Mouse (Mus musculus) limb, embryonic 12.5 days (tissue): ENCODE results near the gene Atp5k. TPM values are rescaled to one million over a fixed set of nuclear protein-coding genes. Genes with fewer than 3 reads are reported as not detected.

Experiments
- ATAC-seq: fragments of 200-750 bp; cut with Nextera tagmentation; 2 replicates; pipeline ENCODE4 v1.8.0; 2017; ENCODE audit warnings: low read depth, moderate TSS enrichment; ENCODE audit not compliant: insufficient number of reproducible peaks, insufficient read depth, low FRiP score, low TSS enrichment
- H3K27ac ChIP-seq: fragments of 300-500 bp; sonication (generic); 2 replicates; pipeline ENCODE4 v1.5.1; 2016; ENCODE audit warnings: mild to moderate bottlenecking, moderate library complexity
- H3K27me3 ChIP-seq: fragments of 300-500 bp; sonication (generic); 2 replicates; pipeline ENCODE4 v1.6.1; 2016; ENCODE audit warnings: mild to moderate bottlenecking, moderate library complexity
- H3K36me3 ChIP-seq: fragments of 300-500 bp; sonication (generic); 2 replicates; pipeline ENCODE4 v1.6.1; 2016; ENCODE audit warnings: mild to moderate bottlenecking, moderate library complexity
- H3K4me1 ChIP-seq: fragments of 300-500 bp; sonication (generic); replicated peaks from 2 replicates; pipeline ENCODE4 v1.6.1; 2016
- H3K4me2 ChIP-seq: fragments of 300-500 bp; sonication (generic); 2 replicates; pipeline ENCODE4 v1.6.1; 2016; ENCODE audit warnings: mild to moderate bottlenecking, moderate library complexity
- H3K4me3 ChIP-seq: fragments of 300-500 bp; sonication (generic); replicated peaks from 2 replicates; pipeline ENCODE4 v1.5.1; 2016; ENCODE audit warnings: mild to moderate bottlenecking
- H3K9ac ChIP-seq: fragments of 300-500 bp; sonication (generic); replicated peaks from 2 replicates; pipeline ENCODE4 v1.6.1; 2016; ENCODE audit warnings: mild to moderate bottlenecking, moderate library complexity
- H3K9me3 ChIP-seq: fragments of 300-500 bp; sonication (generic); 2 replicates; pipeline ENCODE4 v1.6.1; 2016; ENCODE audit warnings: mild to moderate bottlenecking, moderate library complexity
- WGBS: fragments of 180-500 bp; shearing (Covaris S2); methylation state at CpG from one replicate; pipeline ENCODE4 v1.1.7; 2016; 5-methylcytosine and 5-hydroxymethylcytosine counted together
- polyA plus RNA-seq: library from polyadenylated mRNA; unstranded; fragments of >200 nt; fragmentation: Nextera tagmentation; extraction: Ambion mirVana; gene quantifications from 2 replicates; pipeline ENCODE4 v1.2.1, GENCODE M21; 2016

Gene Atp5k
- polyA plus RNA-seq, 1 experiment from 2014 or later: 510 TPM

DNA sequence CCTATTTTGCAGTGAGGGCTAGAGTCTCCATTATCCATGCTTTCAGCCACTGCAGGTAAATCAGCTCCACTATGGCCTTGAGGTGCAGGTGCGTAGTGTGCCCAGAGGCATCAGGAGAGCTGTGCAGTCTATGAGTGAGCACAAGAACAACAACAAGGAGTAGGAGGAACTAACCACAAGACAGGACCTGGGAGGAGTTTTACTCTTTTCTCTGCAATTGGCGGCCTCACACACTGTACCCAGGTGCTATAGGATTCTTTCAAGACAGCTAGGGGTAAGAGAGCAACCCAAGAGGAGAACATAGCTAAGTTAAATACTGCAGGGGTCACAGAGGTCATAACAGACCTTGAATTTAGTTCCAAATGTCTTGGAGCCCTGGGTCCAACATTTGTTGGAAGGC, 24.5 kb upstream of the Atp5k start:
- Histone ChIP-seq H3K4me2 (no peak overlapping the region), H3K27ac (no peak overlapping the region), H3K27me3 (peaks cover 12% of the 10 kb centered on the region), H3K4me1 (peaks cover 20% of the 10 kb centered on the region), H3K36me3 (no peaks in the 10 kb centered on the region), H3K9me3 (no peaks in the 10 kb centered on the region), H3K9ac (no peak overlapping the region), H3K4me3 (no peak overlapping the region)
- ATAC-seq: no peak
- WGBS: 73% methylated on average over 2 of the region's 2 CpGs

DNA sequence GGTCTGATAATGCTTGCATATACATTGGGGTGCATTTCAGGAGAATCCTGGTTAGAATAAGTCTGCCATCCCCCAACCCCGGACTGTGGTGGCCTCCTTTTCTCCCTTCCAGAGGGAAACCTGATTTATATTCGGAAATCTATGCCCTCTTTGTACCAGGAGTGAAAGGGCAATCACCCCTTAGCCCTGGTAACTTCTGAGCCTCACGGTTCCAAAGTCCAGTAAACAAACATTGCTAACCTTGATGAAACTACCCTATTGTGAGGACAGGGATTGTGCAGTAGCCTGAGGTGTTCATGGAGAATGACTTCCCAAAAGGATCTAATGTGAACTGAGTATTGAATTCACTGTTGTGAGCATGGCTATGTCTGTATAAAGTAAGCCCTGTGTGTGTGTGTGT, 19.8 kb upstream of the Atp5k start:
- Histone ChIP-seq H3K9ac (no peak overlapping the region), H3K36me3 (no peaks in the 10 kb centered on the region), H3K4me3 (no peak overlapping the region), H3K9me3 (no peaks in the 10 kb centered on the region), H3K27me3 (peaks cover 12% of the 10 kb centered on the region), H3K4me2 (no peak overlapping the region), H3K27ac (no peak overlapping the region), H3K4me1 (no peaks in the 10 kb centered on the region)
- no peak for ATAC-seq
- 64% methylated on average over 3 of the region's 3 CpGs for WGBS

DNA sequence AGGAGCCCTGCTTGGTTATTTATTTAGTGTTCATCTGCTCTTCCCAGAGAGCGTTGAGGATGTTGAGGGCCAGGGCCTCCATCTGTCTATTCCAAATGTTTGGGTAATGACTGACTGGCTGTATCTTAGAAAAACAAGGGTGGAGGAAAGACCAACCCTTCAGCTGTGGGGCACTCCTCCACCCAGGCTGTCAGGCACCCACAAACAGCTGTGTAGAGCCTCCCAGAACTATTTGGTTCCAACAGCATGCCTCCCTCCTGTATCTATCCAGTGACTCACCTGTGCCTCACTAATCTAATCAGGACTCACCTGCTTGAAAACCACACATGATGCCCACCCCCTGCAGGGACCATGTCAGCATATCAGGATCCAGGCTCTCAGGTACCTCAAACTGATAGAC, 18.2 kb upstream of the Atp5k start:
- H3K27ac ChIP-seq: no peak overlapping the region
- H3K4me3 ChIP-seq: no peak overlapping the region
- 94% methylated on average over 1 of the region's 1 CpGs for WGBS
- H3K4me1 ChIP-seq: no peaks in the 10 kb centered on the region; the same call in 1 of the 2 replicates
- H3K9ac ChIP-seq: no peak overlapping the region
- H3K4me2 ChIP-seq: no peak overlapping the region
- no peaks in the 10 kb centered on the region for H3K36me3 ChIP-seq
- no peak for ATAC-seq
- no peaks in the 10 kb centered on the region for H3K9me3 ChIP-seq
- peaks cover 11% of the 10 kb centered on the region for H3K27me3 ChIP-seq

DNA sequence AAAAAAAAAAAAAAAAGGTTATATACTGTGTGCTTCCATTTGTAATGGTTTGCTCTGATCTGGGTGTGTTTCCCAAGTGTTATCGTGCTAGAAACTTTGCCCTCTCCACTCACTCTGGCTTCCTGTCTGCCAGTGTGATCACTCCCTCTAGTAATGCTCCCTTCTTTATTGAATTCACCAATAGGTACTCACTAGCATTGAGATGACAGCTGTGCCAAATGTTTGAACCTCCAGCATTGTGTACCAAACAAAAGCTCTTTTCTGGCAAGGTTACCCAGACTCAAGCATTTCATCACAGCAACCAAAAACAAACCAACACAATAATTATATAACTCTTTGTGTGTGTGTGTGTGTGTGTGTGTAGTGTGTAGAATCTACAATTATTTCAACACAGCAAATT, 17.4 kb upstream of the Atp5k start:
- H3K27ac ChIP-seq: no peak overlapping the region
- no peaks in the 10 kb centered on the region for H3K9me3 ChIP-seq
- no peaks in the 10 kb centered on the region; the same call in 1 of the 2 replicates for H3K4me1 ChIP-seq
- ATAC-seq: no peak
- no peaks in the 10 kb centered on the region for H3K36me3 ChIP-seq
- H3K4me2 ChIP-seq: no peak overlapping the region
- H3K27me3 ChIP-seq: peaks cover 15% of the 10 kb centered on the region
- 89% methylated on average over 1 of the region's 1 CpGs for WGBS
- no peak overlapping the region for H3K4me3 ChIP-seq
- H3K9ac ChIP-seq: no peak overlapping the region

DNA sequence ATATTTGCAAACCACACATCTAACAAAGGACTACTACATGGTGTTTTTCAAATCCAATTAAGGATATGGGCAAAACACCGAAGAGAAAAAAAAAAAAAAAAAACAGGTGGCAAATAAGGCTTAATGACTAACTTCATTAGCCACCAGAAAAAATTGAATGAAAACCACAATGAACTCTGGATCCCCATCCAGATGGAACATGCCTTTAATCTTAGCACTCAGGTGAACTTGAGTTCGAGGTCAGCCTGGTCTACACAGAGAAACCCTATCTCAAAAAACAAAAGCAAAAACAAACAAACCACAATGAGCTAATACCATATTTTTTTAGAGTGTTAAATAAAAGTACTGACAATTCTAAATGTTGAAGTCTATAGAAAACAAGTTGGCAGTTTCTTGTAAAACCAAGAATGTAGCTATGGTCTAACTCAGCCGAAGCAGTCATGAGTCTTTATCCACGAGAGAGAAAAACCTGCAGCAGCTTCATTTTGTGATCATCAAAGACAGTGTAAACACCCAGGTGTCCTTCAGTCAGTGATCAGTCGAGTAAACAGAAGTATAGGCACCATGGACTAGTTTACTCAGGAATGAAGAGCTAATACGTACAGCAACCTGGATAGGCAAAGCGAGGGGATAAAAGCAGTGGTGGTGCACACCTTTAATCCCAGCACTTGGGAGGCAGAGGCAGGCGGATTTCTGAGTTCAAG, 16.7 kb upstream of the Atp5k start:
- Histone ChIP-seq H3K27me3 (peaks cover 15% of the 10 kb centered on the region), H3K4me1 (no peaks in the 10 kb centered on the region; the same call in 1 of the 2 replicates), H3K4me3 (no peak overlapping the region), H3K9me3 (no peaks in the 10 kb centered on the region), H3K27ac (no peak overlapping the region), H3K36me3 (no peaks in the 10 kb centered on the region), H3K4me2 (no peak overlapping the region), H3K9ac (no peak overlapping the region)
- WGBS: 80% methylated on average over 8 of the region's 8 CpGs
- no peak for ATAC-seq

DNA sequence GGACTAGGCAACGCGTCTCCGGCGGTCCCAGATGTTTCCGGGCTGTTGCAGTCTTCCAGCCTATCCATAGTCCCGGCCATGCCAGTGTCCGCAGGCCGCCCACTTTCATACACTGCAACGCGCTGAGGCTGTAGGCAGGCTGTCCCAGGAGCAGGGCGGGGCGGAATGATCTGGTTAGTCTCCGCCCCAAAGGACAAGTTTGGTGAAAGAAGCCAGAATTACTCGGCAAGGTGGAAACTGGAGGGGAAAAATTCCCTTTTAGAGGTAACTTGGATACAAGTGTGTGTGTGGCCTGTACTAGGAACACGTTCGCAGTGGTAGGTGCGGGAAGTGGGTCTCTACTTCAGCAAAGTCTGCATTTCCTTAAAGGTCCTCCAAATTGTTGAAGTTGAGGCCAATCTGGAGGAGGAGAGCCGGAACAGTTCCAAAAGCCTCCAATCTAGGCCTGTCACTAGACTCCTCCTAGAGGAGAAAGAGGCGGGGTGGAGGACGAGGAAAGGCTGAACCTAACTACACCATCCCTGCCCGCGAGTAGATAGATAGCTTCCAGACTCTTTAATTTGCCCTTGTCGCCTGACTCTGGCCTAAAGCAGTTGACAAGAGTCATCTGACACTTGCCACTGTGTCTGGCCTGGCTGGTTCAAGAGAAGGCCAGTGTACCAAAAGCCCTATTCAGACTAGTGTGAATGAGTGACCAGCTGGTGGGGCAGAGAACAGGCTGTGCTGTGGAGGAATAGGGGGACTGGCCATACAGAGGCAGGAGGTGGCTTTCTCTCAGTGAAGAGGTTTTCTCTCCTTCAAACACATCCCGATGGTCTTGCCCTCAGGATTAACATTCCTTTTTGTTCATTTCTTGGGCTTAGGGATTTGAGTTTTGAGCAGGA, 14.8 kb upstream of the Atp5k start, which contains the start of gene Mfsd7a:
Mfsd7a (minus strand) TSS at position 107 of the 884 bp plus-strand sequence.
- H3K4me1 ChIP-seq: no peaks in the 10 kb centered on the region; the same call in 1 of the 2 replicates
- H3K9me3 ChIP-seq: no peaks in the 10 kb centered on the region
- peak; percentile 86; the same call in 1 of the 2 replicates for ATAC-seq
- peak within 1 kb of the TSS; percentile 36 for H3K4me3 ChIP-seq
- 12% methylated on average over 24 of the region's 24 CpGs for WGBS
- no peaks in the 10 kb centered on the region for H3K36me3 ChIP-seq
- H3K9ac ChIP-seq: peak within 1 kb of the TSS; percentile 51
- peak within 1 kb of the TSS; percentile 63 for H3K4me2 ChIP-seq
- peaks cover 15% of the 10 kb centered on the region for H3K27me3 ChIP-seq
- H3K27ac ChIP-seq: no peak within 1 kb of the TSS

DNA sequence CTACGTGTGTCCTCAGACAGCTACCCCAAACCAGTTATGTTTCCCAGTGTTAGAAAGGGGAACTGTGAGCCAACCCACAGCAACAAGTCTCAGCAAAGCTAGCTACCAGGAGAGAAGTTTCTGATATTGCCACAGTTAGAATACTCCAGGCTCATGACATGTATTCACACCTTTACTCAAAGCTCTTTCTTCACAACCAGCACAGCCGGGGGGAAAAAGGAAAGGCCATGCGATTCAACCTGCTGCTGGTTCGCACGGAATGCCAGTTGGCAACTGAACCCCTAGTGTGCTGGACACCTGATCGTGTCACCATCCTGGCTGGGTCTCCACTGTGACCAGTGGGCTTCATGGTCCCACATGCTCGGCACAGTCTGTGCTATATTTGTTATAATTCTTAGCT, 13.6 kb upstream of the Atp5k start:
- H3K9me3 ChIP-seq: no peaks in the 10 kb centered on the region
- peak overlapping the region; percentile 63 for H3K4me2 ChIP-seq
- no peaks in the 10 kb centered on the region; the same call in 1 of the 2 replicates for H3K4me1 ChIP-seq
- 85% methylated on average over 7 of the region's 7 CpGs for WGBS
- H3K9ac ChIP-seq: peak overlapping the region; percentile 51; the same call in 1 of the 2 replicates
- H3K36me3 ChIP-seq: no peaks in the 10 kb centered on the region
- H3K27me3 ChIP-seq: peaks cover 15% of the 10 kb centered on the region
- ATAC-seq: no peak
- H3K27ac ChIP-seq: no peak overlapping the region
- H3K4me3 ChIP-seq: no peak overlapping the region

DNA sequence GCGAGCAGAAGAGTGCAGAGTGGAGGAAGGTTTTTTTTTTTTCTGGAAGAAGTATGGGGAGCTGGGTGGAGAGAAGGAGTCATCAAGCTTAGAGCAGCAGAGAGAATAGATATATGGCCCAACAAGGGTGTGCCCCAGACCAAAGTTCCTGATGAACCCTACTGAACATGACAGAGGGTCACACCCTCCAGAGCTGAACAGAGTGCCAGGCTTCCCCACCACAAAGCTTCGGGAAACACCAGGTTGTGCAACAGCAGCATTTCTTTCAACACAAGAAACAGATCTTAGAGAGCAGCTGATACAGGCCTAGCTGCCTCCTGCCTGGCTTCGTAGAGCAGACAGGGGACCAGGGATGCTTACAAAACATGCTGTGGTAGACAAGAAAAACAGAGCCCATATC, 12.7 kb upstream of the Atp5k start:
- WGBS: 78% methylated on average over 3 of the region's 3 CpGs

DNA sequence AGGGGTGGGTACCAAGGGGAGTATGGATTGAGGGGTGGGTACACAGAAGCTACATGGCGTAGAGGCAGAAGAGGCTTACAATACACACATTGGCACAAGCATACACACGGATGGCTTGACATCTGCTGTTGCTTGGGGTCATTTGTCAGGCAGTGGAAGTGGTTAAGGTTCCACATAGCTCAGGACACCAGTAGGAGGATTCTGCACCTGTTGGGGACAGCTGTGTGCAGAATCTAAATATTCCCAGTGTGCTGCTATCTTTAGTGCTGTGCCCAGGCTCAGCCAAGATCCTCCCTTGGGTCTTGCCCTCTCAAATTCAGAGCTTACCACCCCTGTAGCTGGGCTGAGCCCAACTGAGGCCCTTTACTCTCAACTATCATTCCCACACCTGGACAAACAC, 1.9 kb upstream of the Atp5k start:
- Histone ChIP-seq H3K27me3 (peaks cover 13% of the 10 kb centered on the region), H3K4me1 (peaks cover 11% of the 10 kb centered on the region), H3K27ac (no peak overlapping the region), H3K4me3 (no peak overlapping the region), H3K9me3 (no peaks in the 10 kb centered on the region), H3K4me2 (no peak overlapping the region), H3K36me3 (peaks cover 19% of the 10 kb centered on the region), H3K9ac (no peak overlapping the region)
- WGBS: 76% methylated on average over 2 of the region's 2 CpGs
- ATAC-seq: no peak

More for the DNA sequence above, 12.7 kb upstream of the Atp5k start:
- ATAC-seq: no peak
- no peaks in the 10 kb centered on the region for H3K36me3 ChIP-seq
- H3K9me3 ChIP-seq: no peaks in the 10 kb centered on the region
- H3K27me3 ChIP-seq: peaks cover 15% of the 10 kb centered on the region
- no peak overlapping the region for H3K4me2 ChIP-seq
- no peak overlapping the region for H3K9ac ChIP-seq
- no peaks in the 10 kb centered on the region; the same call in 1 of the 2 replicates for H3K4me1 ChIP-seq
- H3K4me3 ChIP-seq: no peak overlapping the region
- H3K27ac ChIP-seq: no peak overlapping the region

DNA sequence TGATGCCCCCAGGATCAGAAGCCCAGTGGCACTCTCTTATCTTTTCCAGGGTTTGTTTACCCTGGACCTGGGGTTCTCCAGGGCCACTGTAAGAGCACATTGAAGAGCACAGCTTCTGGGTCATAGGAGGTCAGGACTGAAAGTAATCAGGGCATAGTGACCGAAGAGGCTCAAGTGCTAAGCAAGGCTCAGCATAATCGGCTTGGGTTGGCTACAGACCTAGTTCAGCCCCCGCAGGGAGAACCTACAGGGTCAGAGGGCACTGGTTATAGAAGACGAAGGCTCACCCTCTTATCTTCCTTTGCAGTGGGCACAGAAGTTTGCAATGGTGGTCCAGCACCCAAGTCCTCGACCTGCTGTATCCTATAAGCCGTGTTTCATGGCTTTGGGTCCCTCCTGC, 3.1 kb downstream of the Atp5k start:
- WGBS: 89% methylated on average over 6 of the region's 6 CpGs

DNA sequence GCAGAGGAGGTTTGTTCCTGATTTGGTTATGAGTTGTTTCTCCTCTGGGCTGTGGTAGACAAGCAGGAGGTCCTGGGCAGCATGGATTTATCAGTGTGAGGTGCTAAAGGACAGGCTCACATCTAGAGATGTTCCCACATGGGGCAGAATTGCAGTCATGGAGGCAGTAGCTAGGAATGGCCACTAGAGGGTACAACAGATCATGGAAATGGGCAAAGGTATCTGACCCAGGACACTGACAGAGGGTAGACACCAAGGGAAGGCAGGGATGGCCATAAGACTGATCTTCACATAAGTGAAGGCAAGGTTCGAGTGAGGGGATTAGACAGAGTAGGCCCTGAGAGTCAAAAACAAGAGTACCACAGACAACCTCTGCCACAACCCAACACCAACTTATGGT, 7.1 kb downstream of the Atp5k start:
- H3K9ac ChIP-seq: no peak overlapping the region
- H3K4me2 ChIP-seq: no peak overlapping the region
- WGBS: 71% methylated on average over 1 of the region's 1 CpGs
- H3K4me3 ChIP-seq: no peak overlapping the region
- H3K4me1 ChIP-seq: no peaks in the 10 kb centered on the region
- H3K27me3 ChIP-seq: no peaks in the 10 kb centered on the region
- H3K27ac ChIP-seq: no peak overlapping the region
- ATAC-seq: no peak
- peaks cover 30% of the 10 kb centered on the region for H3K36me3 ChIP-seq
- H3K9me3 ChIP-seq: no peaks in the 10 kb centered on the region

More for the DNA sequence above, 3.1 kb downstream of the Atp5k start:
- H3K4me1 ChIP-seq: peaks cover 11% of the 10 kb centered on the region
- H3K4me2 ChIP-seq: no peak overlapping the region
- no peak overlapping the region for H3K27ac ChIP-seq
- peaks cover 39% of the 10 kb centered on the region for H3K36me3 ChIP-seq
- no peak for ATAC-seq
- H3K27me3 ChIP-seq: 0 out of 2 replicates have a peak, but pooled peaks cover 3% of the 10 kb centered on the region
- no peak overlapping the region for H3K4me3 ChIP-seq
- H3K9ac ChIP-seq: no peak overlapping the region
- no peaks in the 10 kb centered on the region for H3K9me3 ChIP-seq
